ENCODE assay signal across 1 mouse cellular context in the genomic region with DNA sequence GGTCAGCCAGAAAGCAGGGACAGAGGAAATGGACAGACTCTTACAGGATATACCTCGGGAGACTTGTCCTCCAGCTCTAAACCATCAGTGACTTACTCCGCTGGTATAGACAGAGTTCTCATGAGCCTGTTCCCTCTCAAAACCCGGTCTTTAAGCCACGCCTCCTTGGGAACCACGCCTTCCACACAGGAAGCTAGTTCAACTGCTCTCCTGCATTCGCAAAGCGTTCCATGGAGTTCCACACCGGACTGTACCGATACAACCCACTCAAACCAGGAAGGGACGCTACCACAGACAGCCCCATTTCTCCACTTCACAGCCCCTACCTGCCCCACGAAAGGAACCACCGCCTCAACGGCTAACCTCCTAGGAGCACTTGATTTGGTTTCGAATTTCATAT.
TF ChIP-seq lines count a peak whose summit lies in the region.

No protein-coding gene starts in this region.

TF ChIP-seq in MEL, 35 proteins besides CTCF, POLR2A, EP300 and RAD21 (continued from another document):
- no peak for TF ChIP-seq UBTF (IDR thresholded peaks at IDR 0.05; ENCODE audit: borderline replicate concordance, insufficient read depth, low read depth, low read length)
